Mouse (Mus musculus): ENCODE results near the gene Atoh1. TPM values are rescaled to one million over a fixed set of nuclear protein-coding genes. Genes with fewer than 3 reads are reported as not detected.

The Atoh1 gene
- 0.24 and 0.84 TPM in 2 replicates for polyA plus RNA-seq (2016; fragmentation: Nextera tagmentation; extraction: Ambion mirVana)

DNA sequence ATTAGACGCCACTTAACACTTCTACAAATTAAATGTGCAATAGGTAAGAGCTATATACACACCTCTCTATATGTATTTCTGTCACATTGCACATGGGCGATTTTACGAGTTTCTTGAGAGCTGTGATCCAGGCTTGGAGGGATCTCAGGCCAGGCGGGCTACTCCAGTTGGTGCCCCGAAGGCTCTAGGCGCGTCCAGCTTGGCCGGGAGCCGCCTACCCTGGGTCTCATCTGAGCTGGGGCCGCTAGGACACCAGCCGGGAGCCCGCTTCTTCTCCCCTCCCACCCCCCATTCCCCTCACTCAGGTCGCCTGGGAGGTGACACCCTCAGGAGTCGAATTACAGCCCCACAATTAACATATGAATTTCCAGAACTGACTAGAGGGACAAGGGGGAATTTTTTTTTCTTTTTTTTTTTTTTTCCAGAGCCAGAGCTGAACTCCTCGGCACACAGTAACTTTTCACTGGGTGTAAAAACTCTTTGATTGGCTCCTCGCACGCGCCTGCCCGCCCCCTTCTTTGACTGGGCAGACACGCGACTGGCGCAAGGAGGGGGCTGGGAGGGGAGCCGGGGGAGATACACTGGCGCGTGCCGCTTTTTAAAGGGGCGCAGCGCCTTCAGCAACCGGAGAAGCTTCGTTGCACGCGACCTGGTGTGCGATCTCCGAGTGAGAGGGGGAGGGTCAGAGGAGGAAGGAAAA lies at the start of gene Atoh1:
TSS of gene Atoh1 (plus strand) at position 627 of the 700 bp plus-strand sequence.
- H3K4me2 ChIP-seq (replicated peaks) = peak within 1 kb of the TSS; percentile 74
- no peaks in the 10 kb centered on the region for H3K36me3 ChIP-seq
- under 1% methylated on average over 34 of the region's 34 CpGs for WGBS
- H3K9ac ChIP-seq = 0 out of 2 replicates have a peak within 1 kb of the TSS, but pooled peaks have one; percentile 24
- peak within 1 kb of the TSS; percentile 41 for H3K4me3 ChIP-seq
- peaks cover 18% of the 10 kb centered on the region for H3K4me1 ChIP-seq
- no peaks in the 10 kb centered on the region for H3K9me3 ChIP-seq
- peak; percentile 61; the same call in 1 of the 2 replicates for ATAC-seq (ENCODE audit: insufficient number of reproducible peaks, insufficient read depth, low FRiP score, low TSS enrichment)
- peaks cover 58% of the 10 kb centered on the region for H3K27me3 ChIP-seq
- H3K27ac ChIP-seq = no peak within 1 kb of the TSS

DNA sequence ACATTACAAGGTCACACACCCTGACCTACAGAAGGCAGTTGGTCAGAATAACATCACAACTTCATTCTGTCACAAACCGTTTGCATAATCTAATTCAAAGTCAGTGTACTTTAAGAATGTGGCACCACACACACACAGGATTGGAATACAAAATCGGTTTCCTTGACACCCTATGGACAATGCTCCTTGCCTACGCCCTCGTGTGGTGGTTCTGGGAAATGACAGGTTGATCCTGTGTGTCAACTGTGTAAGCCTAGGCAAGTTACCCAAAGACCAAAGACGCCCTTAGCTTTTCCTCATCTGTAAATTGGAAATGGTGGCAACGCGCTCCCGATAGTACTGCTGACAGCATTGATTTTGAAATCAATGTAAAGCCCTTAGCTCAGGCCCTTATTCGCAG lies 45.0 kb upstream of the Atoh1 start:
- H3K27ac ChIP-seq = no peak overlapping the region
- no peaks in the 10 kb centered on the region for H3K4me1 ChIP-seq
- no peak for ATAC-seq (ENCODE audit: insufficient number of reproducible peaks, insufficient read depth, low FRiP score, low TSS enrichment)
- H3K9ac ChIP-seq = no peak overlapping the region
- no peaks in the 10 kb centered on the region for H3K36me3 ChIP-seq
- H3K4me2 ChIP-seq (replicated peaks) = no peak overlapping the region
- no peak overlapping the region for H3K4me3 ChIP-seq
- H3K9me3 ChIP-seq = no peaks in the 10 kb centered on the region
- peaks cover 6% of the 10 kb centered on the region; the same call in 1 of the 2 replicates for H3K27me3 ChIP-seq
- 33% methylated on average over 9 of the region's 9 CpGs for WGBS

DNA sequence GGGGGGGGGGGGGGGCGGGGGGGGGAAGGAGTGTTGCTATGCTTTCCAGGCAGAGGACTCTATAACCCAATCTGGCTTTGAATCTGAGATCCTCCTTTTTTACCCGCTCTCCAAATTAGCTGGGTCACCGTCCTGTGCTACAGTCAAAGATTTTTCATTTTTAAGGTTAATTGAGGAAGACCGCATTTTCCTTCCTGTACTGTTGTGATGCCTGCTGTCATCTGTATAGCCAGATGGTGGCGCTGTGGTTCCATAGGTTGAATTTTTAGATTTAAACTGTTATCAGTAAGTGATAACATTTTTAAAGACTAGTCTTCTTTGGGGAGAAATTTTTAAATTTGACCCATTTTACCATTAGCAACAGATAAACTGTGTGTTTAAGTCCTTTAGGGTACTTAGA lies 44.0 kb upstream of the Atoh1 start:
- no peaks in the 10 kb centered on the region for H3K9me3 ChIP-seq
- no peak for ATAC-seq (ENCODE audit: insufficient number of reproducible peaks, insufficient read depth, low FRiP score, low TSS enrichment)
- H3K4me2 ChIP-seq (replicated peaks) = no peak overlapping the region
- no peaks in the 10 kb centered on the region for H3K36me3 ChIP-seq
- no peak overlapping the region for H3K9ac ChIP-seq
- 3% methylated on average over 5 of the region's 5 CpGs for WGBS
- H3K4me3 ChIP-seq = no peak overlapping the region
- H3K4me1 ChIP-seq = no peaks in the 10 kb centered on the region
- H3K27ac ChIP-seq = no peak overlapping the region
- peaks cover 6% of the 10 kb centered on the region; the same call in 1 of the 2 replicates for H3K27me3 ChIP-seq

DNA sequence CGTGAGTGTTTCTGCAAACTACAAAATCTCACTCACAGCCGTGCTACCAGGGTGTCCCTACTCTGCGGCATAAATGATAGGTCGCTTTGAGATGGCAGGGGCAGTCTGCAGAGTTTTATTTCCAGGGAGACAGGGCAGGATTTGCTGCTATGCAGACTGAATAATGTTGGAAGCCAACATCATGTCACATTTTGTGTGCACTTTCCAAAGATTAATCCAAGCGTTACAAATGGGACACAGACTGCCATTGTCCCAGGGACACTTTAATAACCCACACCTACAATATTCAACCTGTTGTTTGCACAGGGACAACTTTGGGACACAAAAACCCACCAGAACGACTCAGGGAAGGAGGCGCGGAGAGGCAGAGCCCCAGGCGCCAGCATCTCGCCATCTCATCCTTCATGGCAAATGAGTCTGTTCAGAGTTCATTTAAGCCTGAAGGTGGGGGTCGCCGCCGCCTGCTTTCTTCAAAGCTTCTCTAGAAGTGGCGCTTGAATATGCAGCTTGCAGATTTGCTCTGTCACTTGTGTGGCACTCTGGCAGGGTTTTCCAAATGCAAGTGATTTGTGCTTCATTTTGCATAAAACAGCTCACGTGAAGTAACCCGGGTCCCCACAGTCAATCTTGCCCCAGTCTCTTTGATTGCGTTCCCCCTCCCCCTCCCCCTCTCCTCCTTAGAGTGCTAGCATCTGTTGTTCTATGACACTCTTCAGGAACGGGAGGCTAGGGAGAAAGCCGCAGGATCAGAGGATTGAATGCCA lies 40.6 kb upstream of the Atoh1 start:
- ATAC-seq (ENCODE audit: insufficient number of reproducible peaks, insufficient read depth, low FRiP score, low TSS enrichment) = no peak
- Histone ChIP-seq H3K4me3 (peak overlapping the region; percentile 9; the same call in 1 of the 2 replicates), H3K9me3 (no peaks in the 10 kb centered on the region), H3K27me3 (peaks cover 6% of the 10 kb centered on the region; the same call in 1 of the 2 replicates), H3K9ac (no peak overlapping the region), H3K36me3 (no peaks in the 10 kb centered on the region), H3K4me1 (no peaks in the 10 kb centered on the region), H3K4me2 (replicated peaks) (peak overlapping the region; percentile 37), H3K27ac (no peak overlapping the region)
- WGBS = 7% methylated on average over 19 of the region's 19 CpGs

GRCm38 (mm10) chr6:64694688-64695087 lies 34.2 kb upstream of the Atoh1 start:
- Histone ChIP-seq H3K4me3 (no peak overlapping the region), H3K36me3 (no peaks in the 10 kb centered on the region), H3K9ac (no peak overlapping the region), H3K4me2 (replicated peaks) (no peak overlapping the region), H3K4me1 (no peaks in the 10 kb centered on the region), H3K27me3 (no peaks in the 10 kb centered on the region), H3K27ac (no peak overlapping the region), H3K9me3 (no peaks in the 10 kb centered on the region)
- no peak for ATAC-seq (ENCODE audit: insufficient number of reproducible peaks, insufficient read depth, low FRiP score, low TSS enrichment)
- 50% methylated on average over 7 of the region's 7 CpGs for WGBS

DNA sequence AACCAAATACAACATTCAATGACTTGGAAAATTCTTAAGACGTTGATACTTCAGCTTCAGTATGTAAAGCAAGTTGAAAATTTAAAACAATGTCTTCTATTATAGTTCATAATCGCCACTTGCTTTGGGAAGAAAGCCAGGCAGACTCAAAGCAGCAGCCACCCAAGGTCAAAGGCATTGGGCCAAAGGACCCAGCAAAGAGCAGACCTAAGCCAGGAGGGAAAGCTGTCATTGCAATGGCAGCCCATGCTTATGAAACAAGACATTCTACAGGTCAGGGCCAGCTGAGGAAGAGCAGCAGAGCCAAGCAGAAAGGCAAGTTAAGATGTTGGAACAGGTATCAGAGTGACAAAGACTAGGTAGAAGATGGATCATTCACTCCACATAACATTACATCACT lies 25.3 kb upstream of the Atoh1 start:
- Histone ChIP-seq H3K9ac (no peak overlapping the region), H3K27me3 (no peaks in the 10 kb centered on the region), H3K4me2 (replicated peaks) (no peak overlapping the region), H3K4me1 (no peaks in the 10 kb centered on the region), H3K9me3 (no peaks in the 10 kb centered on the region), H3K27ac (no peak overlapping the region), H3K4me3 (no peak overlapping the region), H3K36me3 (no peaks in the 10 kb centered on the region)
- ATAC-seq (ENCODE audit: insufficient number of reproducible peaks, insufficient read depth, low FRiP score, low TSS enrichment) = no peak
- WGBS = 85% methylated on average over 2 of the region's 2 CpGs

- peaks cover 50% of the 10 kb centered on the region for H3K27me3 ChIP-seq
- peak overlapping the region; percentile 74 for H3K4me2 ChIP-seq (replicated peaks)
- H3K4me1 ChIP-seq = peaks cover 18% of the 10 kb centered on the region
- peak overlapping the region; percentile 41 for H3K4me3 ChIP-seq
- no peak for ATAC-seq (ENCODE audit: insufficient number of reproducible peaks, insufficient read depth, low FRiP score, low TSS enrichment)
- H3K9ac ChIP-seq = no peak overlapping the region
- H3K36me3 ChIP-seq = no peaks in the 10 kb centered on the region
- under 1% methylated on average over 29 of the region's 29 CpGs for WGBS
- no peak overlapping the region for H3K27ac ChIP-seq
- no peaks in the 10 kb centered on the region for H3K9me3 ChIP-seq
These were observed 1.0 kb upstream of the Atoh1 start for GRCm38 (mm10) chr6:64727751-64728403.

DNA sequence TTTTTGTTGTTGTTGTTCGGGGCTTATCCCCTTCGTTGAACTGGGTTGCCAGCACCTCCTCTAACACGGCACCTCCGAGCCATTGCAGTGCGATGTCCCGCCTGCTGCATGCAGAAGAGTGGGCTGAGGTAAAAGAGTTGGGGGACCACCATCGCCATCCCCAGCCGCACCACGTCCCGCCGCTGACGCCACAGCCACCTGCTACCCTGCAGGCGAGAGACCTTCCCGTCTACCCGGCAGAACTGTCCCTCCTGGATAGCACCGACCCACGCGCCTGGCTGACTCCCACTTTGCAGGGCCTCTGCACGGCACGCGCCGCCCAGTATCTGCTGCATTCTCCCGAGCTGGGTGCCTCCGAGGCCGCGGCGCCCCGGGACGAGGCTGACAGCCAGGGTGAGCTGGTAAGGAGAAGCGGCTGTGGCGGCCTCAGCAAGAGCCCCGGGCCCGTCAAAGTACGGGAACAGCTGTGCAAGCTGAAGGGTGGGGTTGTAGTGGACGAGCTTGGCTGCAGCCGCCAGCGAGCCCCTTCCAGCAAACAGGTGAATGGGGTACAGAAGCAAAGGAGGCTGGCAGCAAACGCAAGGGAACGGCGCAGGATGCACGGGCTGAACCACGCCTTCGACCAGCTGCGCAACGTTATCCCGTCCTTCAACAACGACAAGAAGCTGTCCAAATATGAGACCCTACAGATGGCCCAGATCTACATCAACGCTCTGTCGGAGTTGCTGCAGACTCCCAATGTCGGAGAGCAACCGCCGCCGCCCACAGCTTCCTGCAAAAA lies 496 bp downstream of the Atoh1 start:
- Histone ChIP-seq H3K36me3 (no peaks in the 10 kb centered on the region), H3K9me3 (no peaks in the 10 kb centered on the region), H3K4me2 (replicated peaks) (peak overlapping the region; percentile 74), H3K4me1 (peaks cover 19% of the 10 kb centered on the region), H3K27ac (no peak overlapping the region), H3K9ac (0 out of 2 replicates have a peak overlapping the region, but pooled peaks have one; percentile 24), H3K4me3 (peak overlapping the region; percentile 41), H3K27me3 (peaks cover 65% of the 10 kb centered on the region)
- under 1% methylated on average over 53 of the region's 53 CpGs for WGBS
- peak; percentile 74 for ATAC-seq (ENCODE audit: insufficient number of reproducible peaks, insufficient read depth, low FRiP score, low TSS enrichment)

DNA sequence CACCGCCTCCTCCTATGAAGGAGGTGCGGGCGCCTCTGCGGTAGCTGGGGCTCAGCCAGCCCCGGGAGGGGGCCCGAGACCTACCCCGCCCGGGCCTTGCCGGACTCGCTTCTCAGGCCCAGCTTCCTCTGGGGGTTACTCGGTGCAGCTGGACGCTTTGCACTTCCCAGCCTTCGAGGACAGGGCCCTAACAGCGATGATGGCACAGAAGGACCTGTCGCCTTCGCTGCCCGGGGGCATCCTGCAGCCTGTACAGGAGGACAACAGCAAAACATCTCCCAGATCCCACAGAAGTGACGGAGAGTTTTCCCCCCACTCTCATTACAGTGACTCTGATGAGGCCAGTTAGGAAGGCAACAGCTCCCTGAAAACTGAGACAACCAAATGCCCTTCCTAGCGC lies 1.1 kb downstream of the Atoh1 start:
- Histone ChIP-seq H3K27ac (no peak overlapping the region), H3K9ac (no peak overlapping the region), H3K4me1 (peaks cover 23% of the 10 kb centered on the region), H3K9me3 (no peaks in the 10 kb centered on the region), H3K27me3 (peaks cover 71% of the 10 kb centered on the region), H3K4me3 (peak overlapping the region; percentile 41), H3K36me3 (no peaks in the 10 kb centered on the region), H3K4me2 (replicated peaks) (peak overlapping the region; percentile 74)
- no peak for ATAC-seq (ENCODE audit: insufficient number of reproducible peaks, insufficient read depth, low FRiP score, low TSS enrichment)
- 2% methylated on average over 19 of the region's 19 CpGs for WGBS

GRCm38 (mm10) chr6:64730506-64731020 lies 1.6 kb downstream of the Atoh1 start:
- no peak for ATAC-seq (ENCODE audit: insufficient number of reproducible peaks, insufficient read depth, low FRiP score, low TSS enrichment)
- Histone ChIP-seq H3K27me3 (peaks cover 76% of the 10 kb centered on the region), H3K4me2 (replicated peaks) (no peak overlapping the region), H3K4me3 (no peak overlapping the region), H3K27ac (no peak overlapping the region), H3K36me3 (no peaks in the 10 kb centered on the region), H3K9ac (no peak overlapping the region), H3K4me1 (peaks cover 23% of the 10 kb centered on the region), H3K9me3 (no peaks in the 10 kb centered on the region)
- 2% methylated on average over 14 of the region's 14 CpGs for WGBS

GRCm38 (mm10) chr6:64731126-64731525 lies 2.2 kb downstream of the Atoh1 start:
- H3K9me3 ChIP-seq = no peaks in the 10 kb centered on the region
- peaks cover 81% of the 10 kb centered on the region for H3K27me3 ChIP-seq
- H3K9ac ChIP-seq = no peak overlapping the region
- no peak for ATAC-seq (ENCODE audit: insufficient number of reproducible peaks, insufficient read depth, low FRiP score, low TSS enrichment)
- H3K4me3 ChIP-seq = no peak overlapping the region
- no peaks in the 10 kb centered on the region for H3K36me3 ChIP-seq
- H3K27ac ChIP-seq = no peak overlapping the region
- no peak overlapping the region for H3K4me2 ChIP-seq (replicated peaks)
- H3K4me1 ChIP-seq = peaks cover 23% of the 10 kb centered on the region
- 8% methylated on average over 7 of the region's 7 CpGs for WGBS
